Mouse (Mus musculus): ENCODE results near the gene A4galt. TPM values are rescaled to one million over a fixed set of nuclear protein-coding genes. Genes with fewer than 3 reads are reported as not detected.

The A4galt gene
- polyA plus RNA-seq, 1 experiment from 2014 or later: 0.75 TPM

- Histone ChIP-seq H3K9me3 (replicated peaks) (no peaks in the 10 kb centered on the region), H3K27ac (replicated peaks) (no peak overlapping the region), H3K27me3 (ENCODE audit: low read depth, poor library complexity, severe bottlenecking) (no peaks in the 10 kb centered on the region), H3K4me1 (0 out of 2 replicates have a peak, but pooled peaks cover 3% of the 10 kb centered on the region), H3K36me3 (no peaks in the 10 kb centered on the region), H3K4me3 (no peak overlapping the region)
- 72% methylated on average over 15 of the region's 15 CpGs for WGBS
- DNase-seq (ENCODE audit: low spot score): no peak
Observed at GRCm38 (mm10) chr15:83237460-83238243, 13.9 kb downstream of the A4galt start.

- DNase-seq (ENCODE audit: low spot score): no peak
- 0% methylated on average over 1 of the region's 1 CpGs for WGBS
- 0 out of 2 replicates have a peak, but pooled peaks cover 3% of the 10 kb centered on the region for H3K4me1 ChIP-seq
- H3K36me3 ChIP-seq: no peaks in the 10 kb centered on the region
- H3K9me3 ChIP-seq (replicated peaks): no peaks in the 10 kb centered on the region
- H3K27ac ChIP-seq (replicated peaks): no peak overlapping the region
- no peaks in the 10 kb centered on the region for H3K27me3 ChIP-seq (ENCODE audit: low read depth, poor library complexity, severe bottlenecking)
- H3K4me3 ChIP-seq: no peak overlapping the region
Observed at GRCm38 (mm10) chr15:83236824-83237223, 14.8 kb downstream of the A4galt start.

- H3K27me3 ChIP-seq (ENCODE audit: low read depth, poor library complexity, severe bottlenecking): no peaks in the 10 kb centered on the region
- H3K27ac ChIP-seq (replicated peaks): no peak overlapping the region
- no peaks in the 10 kb centered on the region for H3K36me3 ChIP-seq
- H3K4me3 ChIP-seq: no peak overlapping the region
- 0 out of 2 replicates have a peak, but pooled peaks cover 3% of the 10 kb centered on the region for H3K4me1 ChIP-seq
- no peaks in the 10 kb centered on the region for H3K9me3 ChIP-seq (replicated peaks)
- WGBS: 88% methylated on average over 4 of the region's 4 CpGs
- DNase-seq (ENCODE audit: low spot score): no peak
Observed at GRCm38 (mm10) chr15:83233219-83233992, 18.2 kb downstream of the A4galt start.

GRCm38 (mm10) chr15:83227559-83227958, 24.0 kb downstream of the A4galt start:
- 94% methylated on average over 10 of the region's 10 CpGs for WGBS
- DNase-seq (ENCODE audit: low spot score): no peak

GRCm38 (mm10) chr15:83226871-83227270, 24.7 kb downstream of the A4galt start:
- 88% methylated on average over 5 of the region's 5 CpGs for WGBS
- Histone ChIP-seq H3K27me3 (ENCODE audit: low read depth, poor library complexity, severe bottlenecking) (no peaks in the 10 kb centered on the region), H3K9me3 (replicated peaks) (no peaks in the 10 kb centered on the region), H3K27ac (replicated peaks) (no peak overlapping the region), H3K4me1 (peaks cover 24% of the 10 kb centered on the region), H3K4me3 (no peak overlapping the region), H3K36me3 (no peaks in the 10 kb centered on the region)
- DNase-seq (ENCODE audit: low spot score): no peak

More at GRCm38 (mm10) chr15:83227559-83227958, 24.0 kb downstream of the A4galt start:
- Histone ChIP-seq H3K4me1 (peaks cover 24% of the 10 kb centered on the region), H3K4me3 (no peak overlapping the region), H3K27me3 (ENCODE audit: low read depth, poor library complexity, severe bottlenecking) (no peaks in the 10 kb centered on the region), H3K9me3 (replicated peaks) (no peaks in the 10 kb centered on the region), H3K36me3 (no peaks in the 10 kb centered on the region), H3K27ac (replicated peaks) (no peak overlapping the region)

GRCm38 (mm10) chr15:83226066-83226834, 25.3 kb downstream of the A4galt start:
- Histone ChIP-seq H3K9me3 (replicated peaks) (no peaks in the 10 kb centered on the region), H3K27ac (replicated peaks) (no peak overlapping the region), H3K4me1 (peaks cover 24% of the 10 kb centered on the region), H3K27me3 (ENCODE audit: low read depth, poor library complexity, severe bottlenecking) (no peaks in the 10 kb centered on the region), H3K36me3 (no peaks in the 10 kb centered on the region), H3K4me3 (no peak overlapping the region)
- 93% methylated on average over 9 of the region's 9 CpGs for WGBS
- DNase-seq (ENCODE audit: low spot score): no peak

GRCm38 (mm10) chr15:83224136-83224766, 27.3 kb downstream of the A4galt start:
- Histone ChIP-seq H3K4me3 (no peak overlapping the region), H3K9me3 (replicated peaks) (no peaks in the 10 kb centered on the region), H3K36me3 (no peaks in the 10 kb centered on the region), H3K4me1 (peaks cover 24% of the 10 kb centered on the region), H3K27me3 (ENCODE audit: low read depth, poor library complexity, severe bottlenecking) (no peaks in the 10 kb centered on the region), H3K27ac (replicated peaks) (peak overlapping the region; percentile 72)
- DNase-seq (ENCODE audit: low spot score): peak; percentile 20
- 60% methylated on average over 9 of the region's 9 CpGs for WGBS

GRCm38 (mm10) chr15:83223208-83223962, 28.2 kb downstream of the A4galt start:
- peak; percentile 77 for DNase-seq (ENCODE audit: low spot score)
- Histone ChIP-seq H3K4me3 (peak overlapping the region; percentile 11; the same call in 1 of the 2 replicates), H3K4me1 (peaks cover 24% of the 10 kb centered on the region), H3K27ac (replicated peaks) (peak overlapping the region; percentile 72), H3K9me3 (replicated peaks) (no peaks in the 10 kb centered on the region), H3K27me3 (ENCODE audit: low read depth, poor library complexity, severe bottlenecking) (no peaks in the 10 kb centered on the region), H3K36me3 (no peaks in the 10 kb centered on the region)
- WGBS: 48% methylated on average over 11 of the region's 11 CpGs

- Histone ChIP-seq H3K4me3 (no peak overlapping the region), H3K36me3 (no peaks in the 10 kb centered on the region), H3K27ac (replicated peaks) (no peak overlapping the region), H3K27me3 (ENCODE audit: low read depth, poor library complexity, severe bottlenecking) (no peaks in the 10 kb centered on the region), H3K9me3 (replicated peaks) (no peaks in the 10 kb centered on the region), H3K4me1 (peaks cover 25% of the 10 kb centered on the region)
- no peak for DNase-seq (ENCODE audit: low spot score)
- 93% methylated on average over 4 of the region's 4 CpGs for whole genome bisulfite sequencing
Observed at GRCm38 (mm10) chr15:83221721-83222120, 29.9 kb downstream of the A4galt start.

DNA sequence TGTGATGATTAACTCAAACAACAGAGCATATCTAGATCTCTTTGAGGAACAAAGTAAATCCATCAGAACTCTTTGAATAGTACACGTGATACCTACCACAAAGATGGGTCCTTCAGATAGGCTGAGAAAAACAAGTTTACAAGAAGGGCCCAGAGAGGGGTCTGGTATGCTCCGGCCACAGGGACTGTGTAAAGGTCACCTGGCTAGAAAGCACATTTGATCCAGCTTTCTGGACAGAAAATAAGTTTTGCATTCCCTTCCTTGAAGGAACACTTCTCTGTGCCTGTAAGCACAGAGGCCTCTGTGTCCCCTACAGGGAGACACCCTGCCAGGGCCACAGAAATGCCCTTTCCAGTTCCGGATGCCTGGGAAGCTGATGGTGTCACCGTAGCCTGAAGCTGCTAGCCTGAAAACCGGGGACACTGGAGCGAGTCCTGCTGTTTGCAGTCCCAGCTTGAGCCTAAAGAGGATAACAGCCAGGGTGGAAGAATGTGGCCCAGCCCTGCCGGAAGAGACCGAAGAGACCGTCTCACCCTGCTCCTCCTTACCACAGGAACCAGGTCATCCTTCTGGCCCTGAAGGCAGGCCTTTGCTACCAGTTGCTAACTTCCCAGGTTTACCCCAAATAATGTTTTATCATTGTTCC, 31.1 kb downstream of the A4galt start:
- no peak for DNase-seq (ENCODE audit: low spot score)
- no peak overlapping the region for H3K27ac ChIP-seq (replicated peaks)
- peaks cover 37% of the 10 kb centered on the region for H3K4me1 ChIP-seq
- no peaks in the 10 kb centered on the region for H3K9me3 ChIP-seq (replicated peaks)
- H3K27me3 ChIP-seq (ENCODE audit: low read depth, poor library complexity, severe bottlenecking): no peaks in the 10 kb centered on the region
- WGBS: 55% methylated on average over 9 of the region's 9 CpGs
- no peaks in the 10 kb centered on the region for H3K36me3 ChIP-seq
- H3K4me3 ChIP-seq: no peak overlapping the region

Data from midbrain, embryonic 10.5 days (tissue).